Mouse (Mus musculus) heart, embryonic 13.5 days (tissue): ENCODE measurements around the gene 1810062G17Rik. TPM values are rescaled to one million over a fixed set of nuclear protein-coding genes. Genes with fewer than 3 reads are reported as not detected.

Experiments used
- ATAC-seq: fragments of 200-750 bp; cut with Nextera tagmentation; 2 replicates; pipeline ENCODE4 v1.8.0; 2017; ENCODE audit warnings: moderate TSS enrichment; ENCODE audit not compliant: insufficient number of reproducible peaks, low FRiP score, low TSS enrichment; ENCODE audit errors: extremely low read depth
- H3K27ac ChIP-seq: fragments of 300-500 bp; sonication (generic); replicated peaks from 2 replicates; pipeline ENCODE4 v1.5.1; 2015; ENCODE audit warnings: moderate library complexity, mild to moderate bottlenecking, inconsistent platforms
- H3K27me3 ChIP-seq: fragments of 300-500 bp; sonication (generic); replicated peaks from 2 replicates; pipeline ENCODE4 v1.6.1; 2015; ENCODE audit warnings: mild to moderate bottlenecking, inconsistent platforms
- H3K36me3 ChIP-seq: fragments of 300-500 bp; sonication (generic); 2 replicates; pipeline ENCODE4 v1.6.1; 2015; ENCODE audit warnings: mild to moderate bottlenecking, inconsistent platforms
- H3K4me1 ChIP-seq: fragments of 300-500 bp; sonication (generic); 2 replicates; pipeline ENCODE4 v1.6.1; 2015; ENCODE audit warnings: inconsistent platforms
- H3K4me2 ChIP-seq: fragments of 300-500 bp; sonication (generic); 2 replicates; pipeline ENCODE4 v1.6.1; 2015; ENCODE audit warnings: inconsistent platforms, mild to moderate bottlenecking, moderate library complexity
- H3K4me3 ChIP-seq: fragments of 300-500 bp; sonication (generic); 2 replicates; pipeline ENCODE4 v1.5.1; 2015; ENCODE audit warnings: moderate library complexity, mild to moderate bottlenecking, inconsistent platforms
- H3K9ac ChIP-seq: fragments of 300-500 bp; sonication (generic); 2 replicates; pipeline ENCODE4 v1.6.1; 2015; ENCODE audit warnings: inconsistent platforms, mild to moderate bottlenecking, moderate library complexity
- H3K9me3 ChIP-seq: fragments of 300-500 bp; sonication (generic); 2 replicates; pipeline ENCODE4 v1.6.1; 2016; ENCODE audit warnings: inconsistent platforms
- WGBS: fragments of 180-500 bp; shearing (Covaris S2); methylation state at CpG from one replicate; pipeline ENCODE4 v1.1.7; 2015; ENCODE audit warnings: mixed read lengths; 5-methylcytosine and 5-hydroxymethylcytosine counted together
- polyA plus RNA-seq: library from polyadenylated mRNA; unstranded; fragments of >200 nt; fragmentation: Nextera tagmentation; extraction: Ambion mirVana; gene quantifications from 2 replicates; pipeline ENCODE4 v1.2.1, GENCODE M21; 2015

Gene 1810062G17Rik
- polyA plus RNA-seq, 1 experiment from 2014 or later = 1.4 TPM

- Histone ChIP-seq H3K27me3 (no peaks in the 10 kb centered on the region), H3K9ac (peak overlapping the region; percentile 94), H3K4me3 (peak overlapping the region; percentile 80), H3K9me3 (no peaks in the 10 kb centered on the region), H3K4me2 (peak overlapping the region; percentile 80), H3K4me1 (peaks cover 56% of the 10 kb centered on the region), H3K36me3 (0 out of 2 replicates have a peak, but pooled peaks cover 4% of the 10 kb centered on the region), H3K27ac (peak overlapping the region; percentile 96)
- ATAC-seq = no peak
- 19% methylated on average over 20 of the region's 20 CpGs for WGBS
Observed at GRCm38 (mm10) chr3:36476261-36477155, 771 bp downstream of the 1810062G17Rik start.

GRCm38 (mm10) chr3:36478776-36479175, 3.0 kb downstream of the 1810062G17Rik start:
- 85% methylated on average over 8 of the region's 8 CpGs for WGBS
- Histone ChIP-seq H3K9ac (no peak overlapping the region), H3K36me3 (no peaks in the 10 kb centered on the region), H3K4me1 (peaks cover 53% of the 10 kb centered on the region), H3K4me2 (no peak overlapping the region), H3K9me3 (no peaks in the 10 kb centered on the region), H3K27me3 (no peaks in the 10 kb centered on the region), H3K4me3 (no peak overlapping the region), H3K27ac (no peak overlapping the region)
- no peak for ATAC-seq

GRCm38 (mm10) chr3:36480486-36480885, 4.7 kb downstream of the 1810062G17Rik start:
- peak overlapping the region; percentile 98 for H3K27ac ChIP-seq
- no peak for ATAC-seq
- no peak overlapping the region for H3K4me3 ChIP-seq
- H3K27me3 ChIP-seq = no peaks in the 10 kb centered on the region
- 68% methylated on average over 2 of the region's 2 CpGs for WGBS
- no peaks in the 10 kb centered on the region for H3K36me3 ChIP-seq
- no peaks in the 10 kb centered on the region for H3K9me3 ChIP-seq
- H3K9ac ChIP-seq = no peak overlapping the region
- H3K4me2 ChIP-seq = no peak overlapping the region
- peaks cover 44% of the 10 kb centered on the region for H3K4me1 ChIP-seq

GRCm38 (mm10) chr3:36481776-36482193, 6.0 kb downstream of the 1810062G17Rik start:
- Histone ChIP-seq H3K27ac (peak overlapping the region; percentile 98), H3K9ac (peak overlapping the region; percentile 79), H3K9me3 (no peaks in the 10 kb centered on the region), H3K4me1 (peaks cover 38% of the 10 kb centered on the region), H3K4me3 (peak overlapping the region; percentile 29), H3K27me3 (no peaks in the 10 kb centered on the region), H3K36me3 (no peaks in the 10 kb centered on the region), H3K4me2 (peak overlapping the region; percentile 60)
- peak; percentile 71; the same call in 1 of the 2 replicates for ATAC-seq
- 4% methylated on average over 11 of the region's 11 CpGs for WGBS

- Histone ChIP-seq H3K27ac (peak overlapping the region; percentile 98), H3K4me3 (peak overlapping the region; percentile 8; the same call in 1 of the 2 replicates), H3K4me2 (peak overlapping the region; percentile 49), H3K27me3 (no peaks in the 10 kb centered on the region), H3K9me3 (no peaks in the 10 kb centered on the region), H3K36me3 (no peaks in the 10 kb centered on the region), H3K4me1 (peaks cover 31% of the 10 kb centered on the region), H3K9ac (no peak overlapping the region; the same call in 1 of the 2 replicates)
- no peak for ATAC-seq
- WGBS = 14% methylated on average over 9 of the region's 9 CpGs
Observed at GRCm38 (mm10) chr3:36482940-36483339, 7.2 kb downstream of the 1810062G17Rik start.

- Histone ChIP-seq H3K27ac (0 out of 2 replicates have a peak overlapping the region, but pooled peaks have one; percentile 15), H3K9me3 (no peaks in the 10 kb centered on the region), H3K27me3 (no peaks in the 10 kb centered on the region), H3K36me3 (no peaks in the 10 kb centered on the region), H3K4me1 (peaks cover 31% of the 10 kb centered on the region), H3K4me3 (no peak overlapping the region), H3K4me2 (no peak overlapping the region), H3K9ac (no peak overlapping the region)
- 87% methylated on average over 4 of the region's 4 CpGs for WGBS
- ATAC-seq = no peak
Observed at GRCm38 (mm10) chr3:36484292-36484691, 8.6 kb downstream of the 1810062G17Rik start.

- Histone ChIP-seq H3K4me1 (peaks cover 19% of the 10 kb centered on the region), H3K9ac (no peak overlapping the region), H3K4me3 (no peak overlapping the region), H3K27ac (no peak overlapping the region), H3K4me2 (no peak overlapping the region), H3K27me3 (no peaks in the 10 kb centered on the region), H3K9me3 (no peaks in the 10 kb centered on the region), H3K36me3 (no peaks in the 10 kb centered on the region)
- no peak for ATAC-seq
- 53% methylated on average over 6 of the region's 6 CpGs for WGBS
Observed at GRCm38 (mm10) chr3:36486176-36486575, 10.4 kb downstream of the 1810062G17Rik start.

- WGBS = 79% methylated on average over 6 of the region's 6 CpGs
- no peak for ATAC-seq
- Histone ChIP-seq H3K4me2 (no peak overlapping the region), H3K4me3 (no peak overlapping the region), H3K4me1 (peaks cover 18% of the 10 kb centered on the region), H3K27ac (no peak overlapping the region), H3K9ac (no peak overlapping the region), H3K36me3 (no peaks in the 10 kb centered on the region), H3K9me3 (no peaks in the 10 kb centered on the region), H3K27me3 (no peaks in the 10 kb centered on the region)
Observed at GRCm38 (mm10) chr3:36486881-36487280, 11.1 kb downstream of the 1810062G17Rik start.

- H3K9me3 ChIP-seq = no peaks in the 10 kb centered on the region
- no peak for ATAC-seq
- H3K4me3 ChIP-seq = no peak overlapping the region
- no peaks in the 10 kb centered on the region for H3K27me3 ChIP-seq
- no peak overlapping the region for H3K27ac ChIP-seq
- H3K36me3 ChIP-seq = no peaks in the 10 kb centered on the region
- H3K4me2 ChIP-seq = no peak overlapping the region
- H3K9ac ChIP-seq = no peak overlapping the region
- 63% methylated on average over 1 of the region's 1 CpGs for WGBS
- peaks cover 12% of the 10 kb centered on the region for H3K4me1 ChIP-seq
Observed at GRCm38 (mm10) chr3:36488367-36488766, 12.6 kb downstream of the 1810062G17Rik start.

- WGBS = 84% methylated on average over 6 of the region's 6 CpGs
- H3K27ac ChIP-seq = no peak overlapping the region
Observed at GRCm38 (mm10) chr3:36488899-36489589, 13.3 kb downstream of the 1810062G17Rik start.

GRCm38 (mm10) chr3:36489590-36489910, 13.8 kb downstream of the 1810062G17Rik start:
- H3K9me3 ChIP-seq = no peaks in the 10 kb centered on the region
- H3K27ac ChIP-seq = no peak overlapping the region
- H3K27me3 ChIP-seq = no peaks in the 10 kb centered on the region
- H3K9ac ChIP-seq = no peak overlapping the region
- ATAC-seq = no peak
- H3K4me3 ChIP-seq = no peak overlapping the region
- no peaks in the 10 kb centered on the region for H3K36me3 ChIP-seq
- H3K4me2 ChIP-seq = no peak overlapping the region
- H3K4me1 ChIP-seq = peaks cover 18% of the 10 kb centered on the region
- 93% methylated on average over 1 of the region's 1 CpGs for WGBS

More at GRCm38 (mm10) chr3:36488899-36489589, 13.3 kb downstream of the 1810062G17Rik start:
- no peaks in the 10 kb centered on the region for H3K27me3 ChIP-seq
- no peaks in the 10 kb centered on the region for H3K36me3 ChIP-seq
- ATAC-seq = no peak
- no peak overlapping the region for H3K4me2 ChIP-seq
- no peak overlapping the region for H3K4me3 ChIP-seq
- H3K9ac ChIP-seq = no peak overlapping the region
- no peaks in the 10 kb centered on the region for H3K9me3 ChIP-seq
- peaks cover 18% of the 10 kb centered on the region for H3K4me1 ChIP-seq
